Mouse (Mus musculus): ENCODE measurements at regions not wholly inside any gene's neighbourhood (a gene's known extent, or its start where the extent isn't known, plus 50 kb on each side); places are given as distances from the start of the nearest gene placed in this dataset.
A peak's percentile ranks its signal among the peaks of the same experiment; 100 is the strongest.

DNA sequence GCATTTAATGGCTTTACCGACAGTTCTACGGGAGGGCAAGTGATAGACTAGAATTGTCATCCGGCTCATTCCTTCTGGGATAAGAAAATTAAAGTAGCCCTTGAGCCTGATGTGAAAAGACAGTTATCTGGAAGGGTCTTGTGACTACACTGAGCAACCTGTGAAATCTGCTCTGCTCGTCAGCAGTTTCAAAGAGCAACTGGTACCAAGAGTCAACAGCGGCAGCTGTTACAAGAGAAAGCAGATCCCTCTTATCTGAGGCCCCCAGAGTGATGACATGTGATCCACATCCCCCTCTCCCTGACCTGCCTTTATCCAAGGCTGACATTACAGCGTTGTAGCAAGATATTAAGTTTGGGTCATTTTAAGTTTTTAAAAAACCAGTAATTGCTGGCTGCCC, 52.6 kb upstream of the Unc13c start:
- DNase-seq: no peak

DNA sequence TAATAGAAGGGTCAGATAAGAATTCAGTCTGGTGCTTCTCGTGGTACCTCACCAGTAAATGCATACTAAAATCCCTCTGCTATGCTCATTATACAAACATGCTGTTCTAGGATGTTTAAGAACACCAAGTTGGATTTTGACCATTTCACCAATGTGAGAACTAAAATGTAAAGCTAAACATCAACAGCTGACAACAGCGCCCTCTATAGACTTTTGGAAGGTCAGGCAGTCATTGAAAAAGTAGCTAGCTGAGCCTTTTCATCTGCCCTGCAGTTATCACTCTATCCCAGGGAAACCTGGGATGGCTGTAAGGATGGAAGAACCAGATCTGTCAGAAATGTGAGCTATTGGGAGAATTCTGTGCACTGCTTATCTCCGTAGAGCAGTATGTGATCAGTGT, 55.2 kb upstream of the Unc13c start:
- DNase-seq: no peak

DNA sequence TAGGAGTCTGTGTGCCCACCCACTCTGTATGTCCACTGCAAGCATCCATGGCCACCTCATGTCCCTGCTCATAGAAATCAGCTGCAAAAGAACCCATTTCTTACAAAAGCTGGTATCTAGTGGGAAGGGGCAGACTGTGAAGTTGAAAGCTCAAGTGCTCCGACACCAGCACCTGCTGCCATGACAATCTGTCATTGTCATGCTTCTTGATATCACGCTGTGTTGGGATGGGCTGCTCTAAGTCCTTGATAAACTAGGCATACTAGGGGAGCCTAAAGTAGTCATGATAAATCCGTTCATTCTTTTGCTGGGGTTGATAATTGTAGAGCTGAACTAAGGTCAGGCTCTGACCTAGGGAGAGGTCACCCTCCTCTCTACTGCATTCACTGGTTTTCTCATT, 57.4 kb upstream of the Unc13c start:
- DNase-seq: no peak

DNA sequence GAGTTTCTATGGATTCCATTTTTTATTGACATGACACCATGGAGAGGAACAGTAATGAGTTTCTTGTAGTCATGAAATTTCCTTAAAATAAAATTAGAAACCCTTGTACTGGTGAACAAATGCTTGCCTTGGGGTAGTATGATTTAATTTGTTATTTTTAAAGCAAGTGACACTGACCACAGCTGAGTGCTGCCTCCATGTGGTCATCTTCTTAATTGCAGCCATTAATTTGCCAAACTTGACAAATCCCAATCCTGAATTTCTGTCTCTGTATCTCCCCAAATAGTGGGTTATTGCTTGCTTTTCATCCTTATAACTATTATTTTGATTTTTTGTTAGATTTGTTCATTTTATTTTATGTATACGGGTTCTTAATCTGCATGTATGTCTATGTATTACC, 59.7 kb upstream of the Unc13c start:
- peak; percentile 12 to 46 for DNase-seq

DNA sequence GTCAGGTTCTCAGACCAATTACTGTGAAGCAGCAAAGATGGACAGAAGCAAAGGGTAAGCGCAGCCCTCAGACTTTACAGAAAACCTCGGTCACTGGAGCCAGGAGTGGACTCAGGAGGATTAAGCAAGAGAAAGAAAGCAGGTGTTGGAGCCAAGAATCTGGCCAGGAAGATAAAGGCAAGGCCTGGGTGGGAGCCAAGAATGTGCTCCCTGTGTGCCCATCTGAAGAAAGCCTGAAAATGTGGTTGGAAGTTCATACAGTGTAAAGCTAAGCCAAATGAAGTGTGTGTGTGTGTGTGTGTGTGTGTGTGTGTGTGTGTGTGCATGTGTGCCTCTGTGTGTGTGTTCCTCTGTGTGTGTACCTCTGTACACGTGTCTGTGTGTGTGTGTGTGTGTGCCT, 64.2 kb upstream of the Wdr72 start:
- no peak for DNase-seq

DNA sequence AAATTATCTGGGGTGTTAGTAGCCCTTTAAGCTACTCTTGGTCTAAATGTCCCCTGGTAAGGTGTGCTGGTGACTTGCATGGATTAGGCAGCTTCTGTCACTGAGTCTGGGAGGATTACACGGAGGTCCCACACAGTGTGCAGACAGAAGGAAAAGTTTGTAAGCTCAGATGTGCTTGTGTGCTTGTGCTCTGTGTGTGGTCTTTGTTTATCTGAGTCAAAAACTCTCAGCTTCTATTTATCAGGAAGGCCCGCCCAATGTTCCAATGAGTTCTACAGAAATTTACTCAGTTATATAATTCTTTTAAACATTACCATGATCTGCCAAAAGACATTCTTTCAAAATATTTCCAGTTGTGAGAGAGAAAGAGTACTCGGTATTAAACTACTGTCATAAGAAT, 60.4 kb upstream of the Wdr72 start:
- DNase-seq: no peak

DNA sequence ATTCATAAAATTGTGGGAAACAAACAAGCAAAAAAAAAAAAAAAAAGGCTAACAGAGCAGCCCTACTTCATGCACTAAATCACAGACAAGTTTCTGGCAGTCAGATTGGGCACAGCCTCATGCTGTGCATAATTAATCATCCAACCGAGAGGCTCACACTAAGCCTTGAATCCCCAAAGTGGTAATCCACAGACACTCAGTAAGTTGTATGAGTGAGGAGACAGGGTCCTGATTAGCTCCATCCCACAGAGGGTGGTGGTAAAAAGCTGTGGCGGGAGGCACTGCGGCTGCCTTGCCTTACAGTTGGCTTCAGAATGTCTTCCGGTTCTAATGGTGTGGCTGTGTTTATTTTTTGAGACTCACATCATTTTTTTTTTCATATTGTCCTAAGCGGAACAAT, 53.4 kb upstream of the Wdr72 start:
- no peak for DNase-seq

DNA sequence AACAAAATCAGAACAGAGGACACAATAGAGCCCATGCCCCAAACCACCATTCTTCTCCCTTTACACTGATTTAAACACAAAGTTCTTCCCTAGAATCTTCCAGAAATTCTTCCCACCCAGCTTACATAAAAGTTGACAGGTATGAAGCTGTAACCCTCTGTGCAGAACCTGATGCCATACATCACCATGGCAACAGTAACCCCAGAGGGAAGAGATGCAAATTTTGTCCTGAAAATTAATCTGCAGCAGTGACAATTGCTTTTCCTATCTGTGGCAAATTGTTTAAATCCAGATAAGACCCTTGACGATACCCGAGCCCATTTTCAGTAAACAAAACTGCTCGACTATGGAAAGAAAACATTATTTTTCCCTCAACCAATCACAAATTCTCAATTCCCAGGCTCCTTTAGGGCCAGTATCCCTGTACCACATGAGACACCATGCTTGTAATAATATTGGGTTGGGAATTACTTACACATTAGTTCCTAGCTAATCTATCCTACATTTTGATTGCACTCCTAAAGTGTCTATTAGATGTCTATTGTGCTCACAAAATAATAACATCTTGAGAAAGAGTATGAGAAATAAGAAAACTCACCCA, 52.6 kb upstream of the Wdr72 start:
- no peak for DNase-seq

DNA sequence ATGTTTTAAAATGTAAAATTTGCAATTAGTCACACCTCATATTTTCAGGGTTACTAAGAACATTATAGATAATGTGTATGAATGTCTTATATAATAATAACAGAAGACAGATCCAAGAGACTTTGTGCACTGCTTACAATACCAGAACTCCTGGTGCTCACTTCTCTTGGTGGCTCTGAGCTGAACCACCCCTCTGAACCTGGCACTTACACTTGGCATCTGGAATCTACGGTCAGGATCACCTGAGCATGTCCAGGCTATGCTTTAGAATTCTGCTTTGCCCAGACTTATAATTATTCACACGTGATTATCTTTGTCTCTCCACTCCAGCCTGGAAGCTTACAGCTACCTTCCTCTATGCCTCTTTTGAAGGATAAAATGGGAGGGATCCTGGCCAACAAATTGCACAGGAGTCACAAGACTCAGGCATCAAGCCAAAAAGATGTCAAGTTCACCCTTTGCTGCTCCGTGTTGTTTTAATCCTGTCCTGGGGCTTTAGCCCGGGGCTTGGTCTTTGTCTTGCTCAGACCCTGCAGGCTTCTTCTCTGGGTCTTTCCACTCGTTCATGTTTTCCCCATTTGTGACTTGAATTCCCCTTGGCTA, 51.8 kb upstream of the Wdr72 start:
- DNase-seq: no peak
